Mouse (Mus musculus): ENCODE results near the gene Caprin2. TPM values are rescaled to one million over a fixed set of nuclear protein-coding genes. Genes with fewer than 3 reads are reported as not detected.

The Caprin2 gene
- 10 to 100 TPM; 12.4 to 15.8 TPM for total RNA-seq (2023)

DNA sequence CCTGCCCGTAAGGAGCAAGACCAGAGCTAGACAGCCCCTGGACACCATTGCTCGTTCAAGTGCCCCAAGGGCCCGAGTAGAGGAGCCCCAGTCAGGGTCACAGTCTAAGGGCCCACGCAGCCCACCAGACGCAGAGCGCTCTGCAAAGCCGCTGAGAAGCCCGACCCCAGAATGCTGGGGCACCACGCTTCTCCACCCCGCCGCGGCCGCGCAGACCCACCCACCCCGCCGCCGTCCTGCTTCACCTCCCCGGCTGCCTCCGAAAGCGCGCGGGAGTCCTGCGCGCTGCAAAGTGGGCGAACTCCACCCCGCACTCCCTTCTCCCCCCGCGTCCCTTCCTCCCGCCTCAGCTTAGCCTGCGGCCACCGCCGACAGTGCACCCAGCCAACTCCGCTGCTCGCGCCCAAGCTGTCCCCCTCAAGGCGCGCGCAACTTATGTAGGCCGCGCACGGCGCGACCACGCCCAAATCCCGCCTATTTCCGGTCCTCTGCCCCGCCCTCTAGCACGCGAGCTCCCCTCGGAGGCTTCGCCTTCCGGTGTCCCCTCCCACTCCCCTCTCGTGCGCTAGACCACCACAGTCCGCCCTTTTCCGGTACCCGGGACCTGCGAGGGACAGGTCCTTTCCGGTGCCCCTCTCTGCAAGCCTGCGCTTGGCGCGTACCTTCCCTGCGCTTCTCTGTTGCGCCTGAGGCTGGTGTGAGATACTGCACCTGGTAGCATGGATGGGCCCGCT, at the start of gene Caprin2:
Gene Caprin2 (minus strand): TSS at position 465 of the 734 bp plus-strand sequence.

DNA sequence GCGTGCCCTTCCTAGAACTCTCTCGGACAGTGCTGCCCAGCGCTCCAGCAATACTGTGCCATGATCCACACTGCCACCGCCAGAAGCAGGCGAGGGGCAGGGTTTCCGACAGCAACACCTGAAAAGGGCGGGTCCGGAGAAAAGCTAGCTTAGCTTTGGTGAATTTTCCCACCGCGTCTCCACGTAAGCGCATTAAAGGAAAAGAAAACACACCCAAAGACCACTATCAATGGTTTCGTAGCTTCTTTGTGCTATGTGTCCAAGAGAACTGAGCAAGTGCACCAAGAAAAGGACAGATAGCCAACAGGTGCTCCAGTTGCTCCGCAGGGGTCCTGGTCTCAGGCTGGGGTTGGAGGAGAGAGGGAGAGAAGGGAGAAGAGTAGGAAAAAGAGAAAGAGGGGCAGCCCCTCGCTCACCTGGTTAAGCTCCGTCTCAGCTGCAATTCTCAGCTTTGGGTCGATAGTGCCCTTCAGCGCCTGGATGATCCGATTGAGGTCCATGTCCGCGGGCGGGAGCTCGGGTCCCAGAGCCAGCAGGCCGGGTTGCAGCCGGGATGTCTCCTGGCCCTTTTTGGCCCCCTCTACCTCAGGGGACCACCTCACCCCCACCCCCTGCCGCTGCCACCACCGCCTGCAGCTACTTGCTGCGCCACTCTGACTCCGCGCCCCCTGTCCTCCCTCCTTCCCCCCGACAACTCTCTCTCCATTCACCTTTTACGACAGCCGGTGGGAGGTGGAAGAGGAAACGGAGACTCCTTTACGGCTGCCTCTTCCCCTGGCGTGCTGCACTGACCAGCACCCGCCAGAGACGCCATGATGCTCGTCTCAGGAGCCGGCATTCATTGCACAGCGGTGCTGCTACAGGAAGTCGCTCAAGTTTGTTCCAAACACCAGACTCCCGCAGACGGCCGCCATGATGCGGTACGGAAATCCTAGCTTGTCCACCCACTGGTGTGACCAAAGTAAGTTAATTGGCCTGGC, 65.0 kb downstream of the Caprin2 start, which contains the start of gene Ipo8:
Gene Ipo8 (minus strand): TSS at position 720 of the 980 bp plus-strand sequence.

Other genes starting within 250 kb of the Caprin2 start
- 10 to 100 TPM; 56.3 to 59.2 TPM for gene Ipo8, start 64.8 kb downstream of the Caprin2 start, total RNA-seq (2023)
- 10 to 100 TPM; 52.1 to 53.3 TPM for gene Sinhcaf, start 50.2 kb upstream of the Caprin2 start, total RNA-seq (2023)
- under 1 TPM; 0.12 to 0.44 TPM for gene Dennd5b, start 205.4 kb upstream of the Caprin2 start, total RNA-seq (2023)
- gene Gm10203, start 233.9 kb upstream of the Caprin2 start, total RNA-seq (2023): not detected
- 10 to 100 TPM; 20.6 to 24.8 TPM for gene Etfbkmt, start 243.6 kb upstream of the Caprin2 start, total RNA-seq (2023)

Data from T-cell, adult 66 days (primary cell).